Mouse (Mus musculus) frontal cortex, postnatal 25 days (tissue): ENCODE data around the gene Casp14.

ENCODE experiments used
- DNase-seq, 2 experiments: peaks; one replicate each; pipeline ENCODE4 v3.0.0; 2022; ENCODE audit warnings: low spot score in 2 of 2

Casp14 gene

DNA sequence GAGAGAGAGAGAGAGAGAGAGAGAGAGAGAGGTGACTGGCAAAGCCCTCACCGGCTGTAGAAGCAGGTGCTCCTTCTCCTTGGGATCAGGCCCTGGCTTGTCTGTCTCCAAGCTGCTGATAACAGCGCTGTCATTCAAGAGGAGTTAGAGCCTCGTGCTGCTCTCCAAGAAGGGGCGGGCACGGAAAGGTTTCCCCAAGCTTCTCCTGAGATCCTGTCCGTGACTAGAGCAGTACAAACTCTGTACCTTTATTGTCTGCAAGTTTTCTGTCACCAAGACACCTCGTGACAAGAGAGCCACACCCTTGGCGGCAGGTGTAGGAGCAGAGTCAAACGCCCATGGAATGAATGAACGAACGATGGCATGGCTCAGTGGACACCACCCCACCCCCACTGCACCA is at the start of gene Casp14:
Gene Casp14, minus strand, starts transcription at position 239 of the 400 bp plus-strand sequence.
- DNase-seq = no peak

DNA sequence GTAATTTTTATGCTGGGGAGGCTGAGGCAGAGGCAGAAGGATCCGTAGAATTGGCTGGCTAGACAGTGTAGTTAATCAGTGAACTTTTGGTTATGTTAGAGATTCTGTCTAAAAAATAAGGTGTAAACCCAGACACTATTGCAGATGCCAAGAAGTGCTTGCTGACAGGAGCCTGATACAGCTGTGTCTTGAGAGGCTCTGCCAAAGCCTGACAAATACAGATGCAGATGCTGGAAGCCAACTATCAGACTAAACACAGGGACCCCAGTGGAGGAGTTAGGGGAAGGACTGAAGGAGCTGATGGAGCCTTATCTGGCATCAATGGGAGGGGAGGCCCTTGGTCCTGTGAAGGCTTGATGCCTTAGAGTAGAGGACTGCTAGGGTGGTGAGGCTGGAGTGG is 47.5 kb upstream of the Casp14 start:
- DNase-seq = no peak

DNA sequence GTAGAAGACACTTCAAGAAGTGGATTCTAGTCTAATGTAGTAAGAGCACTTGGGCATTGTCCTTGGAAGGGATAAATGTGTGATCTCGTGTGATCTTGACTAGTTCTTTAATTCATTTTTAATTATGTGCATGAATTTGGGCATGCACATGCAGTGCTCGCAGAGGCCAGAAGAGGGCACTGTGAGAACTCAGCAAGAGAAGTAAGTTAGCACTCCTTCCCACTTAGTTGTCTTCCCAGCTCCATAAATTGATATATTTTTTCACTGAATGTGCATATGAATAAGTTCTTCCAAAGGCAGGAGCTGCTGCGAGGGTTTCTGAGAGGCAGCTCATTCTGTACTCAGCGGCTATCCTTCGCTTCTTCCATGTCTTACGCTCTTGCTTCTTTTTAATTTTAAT is 37.9 kb upstream of the Casp14 start:
- DNase-seq = peak; percentile 77 to 87

GRCm38 (mm10) chr10:78752452-78753191 is 34.5 kb upstream of the Casp14 start, which contains the start of gene Ccdc105:
TSS of gene Ccdc105 (minus strand) at chr10:78753065.
- peak; percentile 50 to 69 for DNase-seq

GRCm38 (mm10) chr10:78748946-78749345 is 30.9 kb upstream of the Casp14 start:
- no peak for DNase-seq

DNA sequence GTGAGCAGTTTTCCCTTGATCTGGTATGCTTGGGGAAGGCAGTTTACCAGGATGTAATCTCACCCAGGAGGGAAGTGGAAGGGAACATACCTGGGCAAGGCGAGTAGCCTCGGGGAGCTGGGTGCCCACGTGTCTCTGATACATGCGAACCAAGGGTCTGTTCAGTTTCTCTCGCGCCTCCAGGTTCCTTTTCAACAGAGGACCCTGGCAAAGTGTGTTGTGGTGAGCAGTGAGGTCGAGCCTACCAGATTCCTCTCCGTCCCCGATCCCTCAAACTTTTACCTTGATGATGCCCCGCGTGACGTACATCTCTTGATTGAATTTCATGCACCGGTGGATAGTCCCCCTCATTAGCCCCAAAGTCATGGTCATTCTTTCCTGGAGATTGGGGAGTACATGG is 30.1 kb upstream of the Casp14 start:
- no peak for DNase-seq

DNA sequence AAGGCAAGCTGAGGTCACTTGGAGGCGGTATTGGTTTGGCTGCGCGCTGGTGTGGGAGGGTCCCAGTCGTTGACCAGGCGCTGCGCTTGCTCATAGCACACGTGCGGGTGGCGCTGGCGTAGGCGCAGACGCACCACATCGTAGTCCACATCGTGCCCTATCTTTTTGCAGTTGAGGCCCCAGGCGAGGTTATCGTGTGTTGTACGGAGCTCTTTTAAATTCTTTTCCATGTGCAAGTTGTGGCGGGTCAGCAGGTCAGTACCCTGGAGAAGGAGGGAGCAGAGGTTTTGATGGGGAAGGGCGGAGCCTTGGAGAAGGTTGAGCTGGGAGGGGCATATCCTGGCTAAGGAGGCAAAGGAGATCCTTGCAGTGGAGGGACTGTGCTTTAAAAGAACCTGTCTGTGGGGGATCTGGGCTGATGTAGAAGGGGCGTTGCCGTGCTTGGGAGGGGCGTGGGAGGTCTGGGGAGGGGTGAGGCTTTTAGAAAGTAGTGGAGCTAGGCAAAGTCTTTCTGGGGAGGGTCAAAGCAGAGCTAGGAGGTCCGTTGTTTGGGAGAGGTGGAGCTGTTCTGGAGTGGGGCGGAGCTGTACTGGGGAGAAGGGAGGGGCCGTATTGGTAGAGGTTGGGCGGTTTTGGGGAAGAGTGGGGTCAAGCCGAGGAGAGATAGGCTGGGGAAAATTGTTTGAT is 29.1 kb upstream of the Casp14 start:
- DNase-seq = peak in 1 of 2 experiments; percentile 14

DNA sequence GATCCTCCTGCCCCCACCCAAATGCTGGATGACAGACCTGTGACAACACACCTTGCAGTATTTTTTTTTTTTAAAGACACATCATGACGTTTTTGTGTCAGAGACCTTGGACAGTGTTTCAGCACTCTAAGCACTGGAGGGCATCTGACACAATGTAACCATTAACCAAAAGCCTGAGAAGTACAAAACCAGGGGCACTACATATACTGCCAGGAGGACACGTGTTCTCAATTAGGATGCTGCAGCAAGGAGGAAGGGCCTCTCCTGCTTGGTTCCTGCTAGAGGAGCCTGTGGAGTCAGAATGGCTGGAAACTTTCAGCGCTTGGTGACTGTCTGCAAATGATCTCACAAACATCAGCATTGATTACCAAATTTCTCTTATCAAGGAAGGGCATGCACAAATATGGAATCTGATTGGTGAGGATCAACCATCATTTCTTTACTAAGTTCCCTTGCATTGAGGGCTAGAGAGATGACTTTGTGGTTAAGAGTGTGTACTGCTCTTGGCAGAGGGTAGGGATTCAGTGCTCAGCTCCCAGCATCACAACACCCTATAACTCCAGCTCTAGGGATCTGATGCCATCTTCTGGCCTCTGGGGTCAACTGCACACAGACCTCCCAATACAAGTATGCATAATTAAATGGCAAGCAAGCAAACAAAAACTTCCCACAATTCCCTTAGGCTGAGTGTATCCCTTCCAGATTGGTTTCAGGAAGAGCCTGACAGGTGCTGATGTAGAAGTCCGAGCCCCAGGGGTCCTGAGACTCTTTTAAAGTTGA is 27.5 kb upstream of the Casp14 start:
- no peak for DNase-seq

DNA sequence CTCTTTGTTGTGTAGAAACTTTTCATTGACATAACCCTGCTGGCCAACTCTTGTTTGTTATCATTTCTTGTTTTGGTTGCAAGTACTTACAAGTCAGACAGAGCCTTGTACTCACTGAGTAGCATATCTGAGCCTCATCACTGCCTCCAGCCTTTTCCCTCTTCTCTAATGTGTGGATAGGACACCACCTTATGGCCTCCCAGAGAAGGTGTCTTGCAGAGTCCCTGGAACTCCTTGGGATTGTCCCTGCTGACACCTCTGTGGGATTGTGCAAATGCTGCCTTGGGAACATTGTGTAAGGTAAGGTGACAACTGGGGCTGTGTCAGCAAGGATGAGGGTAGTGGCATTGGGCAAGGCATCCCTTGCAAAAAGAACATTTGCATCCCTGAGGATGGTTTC is 25.6 kb upstream of the Casp14 start:
- no peak for DNase-seq

DNA sequence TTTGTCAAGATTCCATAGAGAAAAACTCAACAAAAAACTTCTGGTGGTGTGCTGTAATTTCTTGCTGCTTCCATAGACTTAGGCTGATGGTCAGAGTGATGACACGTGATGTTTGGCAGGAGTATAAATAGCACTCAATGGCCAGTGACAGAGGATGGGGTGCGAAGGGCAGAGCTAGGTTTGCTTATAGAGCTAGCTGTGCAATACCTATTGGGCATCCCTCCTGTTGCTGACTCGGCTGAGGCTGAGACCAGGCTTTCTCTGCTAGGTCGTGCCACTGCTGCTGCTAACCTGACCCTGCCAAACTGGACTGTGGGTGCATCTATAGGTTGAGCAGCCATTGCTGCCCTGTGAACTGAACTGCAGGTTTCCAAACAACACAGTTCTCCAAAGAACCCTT is 21.7 kb upstream of the Casp14 start:
- DNase-seq = no peak

- DNase-seq = no peak
These were observed 9.8 kb upstream of the Casp14 start for GRCm38 (mm10) chr10:78727876-78728275.

DNA sequence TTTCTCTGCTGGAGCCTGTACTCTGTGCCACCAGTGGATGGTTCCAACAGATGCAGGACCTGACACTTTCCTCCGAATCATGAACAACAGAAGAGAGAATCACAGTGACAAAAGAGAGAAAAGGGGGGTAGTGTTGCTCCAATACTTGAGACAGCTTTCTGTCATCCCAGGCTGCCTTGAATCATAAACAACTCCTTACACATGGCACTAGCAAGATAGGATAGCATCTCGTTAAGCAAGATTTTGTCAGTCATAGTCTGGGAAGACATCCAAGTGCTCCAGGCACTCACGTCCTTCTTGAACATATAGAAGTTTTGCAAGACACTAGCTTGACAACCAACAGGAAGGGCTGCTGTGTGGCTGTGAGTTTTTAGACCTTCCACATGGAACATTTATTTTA is 8.9 kb upstream of the Casp14 start:
- DNase-seq = no peak

- no peak for DNase-seq
These were observed 5.3 kb upstream of the Casp14 start for GRCm38 (mm10) chr10:78723416-78723815.

GRCm38 (mm10) chr10:78722654-78723053 is 4.6 kb upstream of the Casp14 start:
- no peak for DNase-seq

- DNase-seq = no peak
These were observed 3.9 kb upstream of the Casp14 start for GRCm38 (mm10) chr10:78722036-78722435.

- DNase-seq = no peak
These were observed 1.9 kb downstream of the Casp14 start for GRCm38 (mm10) chr10:78716231-78716630.

GRCm38 (mm10) chr10:78715156-78715555 is 2.9 kb downstream of the Casp14 start:
- DNase-seq = no peak

DNA sequence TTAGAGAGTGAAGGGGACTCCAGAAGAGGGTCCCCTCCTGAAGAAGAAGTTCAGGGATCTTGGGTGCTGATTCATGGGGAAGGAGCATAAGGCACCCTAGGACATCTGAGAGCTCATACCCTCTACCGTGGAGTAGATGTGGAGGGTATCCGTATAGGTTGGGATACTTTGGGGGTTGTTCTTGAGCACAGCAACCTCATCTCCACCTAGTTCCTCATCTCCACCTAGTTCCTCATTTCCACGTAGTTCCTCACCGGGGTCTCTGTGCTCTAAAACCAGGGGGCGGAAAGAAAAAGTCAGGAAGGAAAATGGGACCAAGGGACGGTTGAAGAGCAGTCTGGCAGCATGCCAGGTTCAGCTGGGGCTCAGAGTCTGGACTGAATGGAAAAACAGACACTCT is 4.0 kb downstream of the Casp14 start:
- no peak for DNase-seq

GRCm38 (mm10) chr10:78710706-78711105 is 7.4 kb downstream of the Casp14 start:
- no peak for DNase-seq

- DNase-seq = no peak
These were observed 17.2 kb downstream of the Casp14 start for GRCm38 (mm10) chr10:78700881-78701280.

GRCm38 (mm10) chr10:78689973-78690372 is 28.1 kb downstream of the Casp14 start:
- DNase-seq = no peak

DNA sequence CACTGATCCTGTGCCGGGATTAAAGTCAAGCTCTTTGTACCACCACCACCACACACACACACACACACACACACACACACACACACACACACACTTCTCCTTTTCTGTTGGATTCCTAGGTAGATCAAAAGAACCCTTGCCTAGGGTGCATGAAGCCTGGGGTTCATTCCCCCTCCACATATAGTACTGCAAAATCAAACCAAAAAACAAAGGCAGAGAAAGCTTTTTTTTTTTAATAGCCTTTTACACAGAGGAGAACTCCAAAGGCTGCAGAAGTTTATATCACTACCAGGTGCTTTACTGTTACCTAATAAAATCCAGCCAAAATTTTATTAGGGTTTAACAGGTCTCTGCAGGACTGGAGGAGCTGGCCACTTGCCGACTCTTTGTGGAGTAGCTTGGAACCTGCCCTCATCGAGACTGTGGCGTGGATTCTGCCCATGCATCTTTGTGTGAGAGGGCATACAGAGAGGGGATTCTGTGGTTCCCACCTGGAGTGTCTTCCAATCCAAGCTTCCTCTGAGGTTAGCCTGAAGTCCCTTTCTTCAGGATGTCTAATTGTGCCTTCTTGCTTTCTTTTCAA is 31.0 kb downstream of the Casp14 start:
- no peak for DNase-seq
